Mouse (Mus musculus): ENCODE measurements at regions not wholly inside any gene's neighbourhood (a gene's known extent, or its start where the extent isn't known, plus 50 kb on each side); places are given as distances from the start of the nearest gene placed in this dataset.

- Histone ChIP-seq H3K9ac (no peak overlapping the region), H3K27me3 (peaks cover 9% of the 10 kb centered on the region; the same call in 1 of the 2 replicates), H3K27ac (no peak overlapping the region), H3K4me1 (no peaks in the 10 kb centered on the region), H3K4me2 (no peak overlapping the region), H3K9me3 (no peaks in the 10 kb centered on the region), H3K36me3 (no peaks in the 10 kb centered on the region), H3K4me3 (no peak overlapping the region)
- no peak for ATAC-seq (ENCODE audit: insufficient number of reproducible peaks, low FRiP score, low TSS enrichment, low read depth)
- WGBS, result 67% methylated on average over 3 of the region's 3 CpGs
These were observed 112.3 kb upstream of the Pdha1 start for GRCm38 (mm10) chrX:160250346-160251038.

GRCm38 (mm10) chrX:160206404-160206803 lies 68.2 kb upstream of the Pdha1 start:
- H3K4me3 ChIP-seq, result no peak overlapping the region
- H3K9ac ChIP-seq, result no peak overlapping the region
- ATAC-seq (ENCODE audit: insufficient number of reproducible peaks, low FRiP score, low TSS enrichment, low read depth), result peak; percentile 78
- H3K36me3 ChIP-seq, result no peaks in the 10 kb centered on the region
- WGBS, result 60% methylated on average over 3 of the region's 3 CpGs
- H3K27ac ChIP-seq, result no peak overlapping the region
- H3K9me3 ChIP-seq, result no peaks in the 10 kb centered on the region
- no peaks in the 10 kb centered on the region for H3K4me1 ChIP-seq
- peaks cover 5% of the 10 kb centered on the region for H3K27me3 ChIP-seq
- H3K4me2 ChIP-seq, result no peak overlapping the region

Measured in limb, embryonic 15.5 days (tissue).